Mouse (Mus musculus) kidney, embryonic 15.5 days (tissue): ENCODE results near the gene Sdsl. TPM values are rescaled to one million over a fixed set of nuclear protein-coding genes. Genes with fewer than 3 reads are reported as not detected.

Experiments
- ATAC-seq: fragments of 200-750 bp; cut with Nextera tagmentation; replicated peaks from 2 replicates; pipeline ENCODE4 v1.8.0; 2017; ENCODE audit warnings: moderate TSS enrichment; ENCODE audit not compliant: low FRiP score
- H3K27ac ChIP-seq: fragments of 300-500 bp; sonication (generic); 2 replicates; pipeline ENCODE4 v1.5.1; 2015; ENCODE audit warnings: mild to moderate bottlenecking, inconsistent platforms
- H3K27me3 ChIP-seq: fragments of 300-500 bp; sonication (generic); 2 replicates; pipeline ENCODE4 v1.6.1; 2015; ENCODE audit warnings: inconsistent platforms
- H3K36me3 ChIP-seq: fragments of 300-500 bp; sonication (generic); 2 replicates; pipeline ENCODE4 v1.6.1; 2015; ENCODE audit warnings: inconsistent platforms
- H3K4me1 ChIP-seq: fragments of 300-500 bp; sonication (generic); 2 replicates; pipeline ENCODE4 v1.6.1; 2015; ENCODE audit warnings: inconsistent platforms
- H3K4me2 ChIP-seq: fragments of 300-500 bp; sonication (generic); 2 replicates; pipeline ENCODE4 v1.6.1; 2015; ENCODE audit warnings: moderate library complexity, mild to moderate bottlenecking, inconsistent platforms
- H3K4me3 ChIP-seq: fragments of 300-500 bp; sonication (generic); replicated peaks from 2 replicates; pipeline ENCODE4 v1.5.1; 2015; ENCODE audit warnings: mild to moderate bottlenecking, inconsistent platforms
- H3K9ac ChIP-seq: fragments of 300-500 bp; sonication (generic); 2 replicates; pipeline ENCODE4 v1.6.1; 2015; ENCODE audit warnings: mild to moderate bottlenecking, inconsistent platforms
- H3K9me3 ChIP-seq: fragments of 300-500 bp; sonication (generic); replicated peaks from 2 replicates; pipeline ENCODE4 v1.6.1; 2016; ENCODE audit warnings: inconsistent platforms
- WGBS: fragments of 180-500 bp; shearing (Covaris S2); methylation state at CpG from one replicate; pipeline ENCODE4 v1.1.7; 2015; ENCODE audit warnings: mixed read lengths; 5-methylcytosine and 5-hydroxymethylcytosine counted together
- polyA plus RNA-seq: library from polyadenylated mRNA; unstranded; fragments of >200 nt; fragmentation: Nextera tagmentation; extraction: Ambion mirVana; gene quantifications from 2 replicates; pipeline ENCODE4 v1.2.1, GENCODE M21; 2015

The Sdsl gene
- polyA plus RNA-seq, 1 experiment from 2014 or later = 14.4 TPM

DNA sequence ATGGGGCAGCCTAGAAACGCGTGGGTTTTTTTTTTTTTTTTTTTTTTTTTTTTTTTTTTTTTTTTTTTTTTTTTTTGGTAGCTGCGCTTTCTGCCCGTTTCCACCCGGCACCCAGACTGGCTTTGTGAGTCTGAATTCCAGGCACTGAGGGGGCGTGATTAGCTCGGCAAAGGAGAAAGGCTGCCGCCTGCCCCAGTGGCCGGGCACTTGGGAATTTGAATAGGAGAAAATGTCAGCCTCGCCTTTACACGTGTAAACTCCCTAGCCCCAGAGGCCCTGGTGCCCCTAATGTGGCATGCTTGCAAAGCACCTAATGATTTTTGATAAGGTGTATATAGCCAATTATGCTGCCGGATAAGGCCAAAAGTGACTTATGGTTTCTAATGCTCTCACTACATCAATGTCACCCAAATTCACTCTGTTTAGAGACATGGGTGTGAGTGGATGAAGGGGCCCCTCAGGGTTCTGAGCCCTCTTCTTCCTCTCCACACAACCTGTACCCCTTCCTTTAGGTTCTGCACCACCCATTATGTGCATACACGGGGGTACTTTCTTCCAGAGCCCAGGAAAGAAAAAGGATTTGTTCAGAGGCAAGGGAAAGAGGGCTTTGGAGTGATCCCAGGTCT is 39.4 kb downstream of the Sdsl start:
- no peak overlapping the region for H3K9ac ChIP-seq
- ATAC-seq = no peak
- WGBS = 0% methylated on average over 12 of the region's 13 CpGs

DNA sequence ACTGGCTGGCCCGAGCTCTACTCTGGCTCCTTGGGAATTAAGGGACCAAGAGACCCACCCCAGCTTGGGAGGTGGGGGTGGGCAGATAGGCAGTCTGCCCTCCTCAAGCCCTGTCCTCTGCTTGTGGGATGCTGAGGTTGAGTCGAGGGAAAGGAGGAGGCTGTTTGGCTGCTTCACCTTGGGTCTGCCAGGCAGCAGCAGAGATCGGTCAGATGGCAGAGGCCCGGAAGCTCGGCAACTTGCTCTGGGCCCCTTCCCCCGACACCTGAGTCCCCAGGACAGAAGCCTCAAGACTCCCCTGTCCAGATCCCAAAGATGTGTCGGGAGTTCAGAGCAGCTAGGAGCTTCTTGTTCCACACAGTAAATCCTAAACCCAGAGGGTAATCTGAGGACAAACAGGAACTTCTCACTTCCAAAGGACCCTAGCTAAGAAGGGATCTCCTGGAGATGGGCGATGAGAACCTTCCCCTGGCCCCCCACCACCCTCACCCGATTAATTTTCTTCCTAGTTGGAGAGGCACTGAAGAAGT is 40.1 kb downstream of the Sdsl start:
- Histone ChIP-seq H3K9me3 (no peaks in the 10 kb centered on the region), H3K4me3 (no peak overlapping the region), H3K4me2 (no peak overlapping the region), H3K27me3 (peaks cover 98% of the 10 kb centered on the region), H3K4me1 (peaks cover 35% of the 10 kb centered on the region), H3K27ac (no peak overlapping the region), H3K9ac (no peak overlapping the region), H3K36me3 (no peaks in the 10 kb centered on the region)
- WGBS = 0% methylated on average over 9 of the region's 9 CpGs
- no peak for ATAC-seq

More for the DNA sequence above, 39.4 kb downstream of the Sdsl start:
- Histone ChIP-seq H3K27me3 (peaks cover 98% of the 10 kb centered on the region), H3K4me2 (no peak overlapping the region), H3K9me3 (no peaks in the 10 kb centered on the region), H3K4me1 (peaks cover 34% of the 10 kb centered on the region), H3K27ac (no peak overlapping the region), H3K4me3 (no peak overlapping the region), H3K36me3 (no peaks in the 10 kb centered on the region)

DNA sequence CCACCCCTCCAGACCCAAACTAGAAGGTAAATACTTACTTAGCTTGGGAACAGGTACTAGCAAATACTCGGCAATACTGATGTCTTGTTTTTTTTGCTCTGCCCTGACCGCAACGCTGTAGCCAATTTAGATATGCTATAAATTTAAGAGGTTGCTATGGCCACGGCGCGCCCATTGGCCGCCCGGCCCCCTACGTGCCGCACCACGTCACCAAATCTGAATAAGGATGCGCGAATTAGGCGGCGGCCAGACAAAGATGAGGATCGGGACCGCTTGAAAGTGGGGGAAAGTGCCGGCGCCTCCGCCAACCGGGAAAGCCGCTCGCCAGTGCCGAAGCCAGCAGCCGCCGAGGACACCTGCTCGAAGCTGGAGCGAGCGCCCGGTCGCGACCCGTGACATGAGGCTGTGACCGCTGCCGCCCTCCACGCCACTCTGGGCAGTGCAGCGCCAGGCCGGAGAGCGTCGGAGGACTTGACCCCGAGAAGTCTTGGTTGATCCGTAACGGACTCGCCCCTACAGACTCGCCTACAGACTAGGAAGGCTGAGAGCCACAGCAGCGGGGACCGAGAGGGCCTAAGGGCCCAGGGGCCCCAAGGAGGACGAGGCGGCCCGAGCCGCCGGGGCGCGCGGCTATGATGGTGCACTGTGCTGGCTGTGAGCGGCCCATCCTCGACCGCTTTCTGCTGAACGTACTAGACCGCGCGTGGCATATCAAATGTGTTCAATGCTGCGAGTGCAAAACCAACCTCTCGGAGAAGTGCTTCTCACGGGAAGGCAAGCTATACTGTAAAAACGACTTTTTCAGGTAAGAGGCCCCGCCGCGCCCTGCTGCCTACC is 40.7 kb downstream of the Sdsl start, which contains the start of gene Lhx5:
Gene Lhx5 (plus strand): TSS at position 51 of the 837 bp plus-strand sequence.
- H3K27ac ChIP-seq = no peak within 1 kb of the TSS
- H3K9me3 ChIP-seq = no peaks in the 10 kb centered on the region
- no peak for ATAC-seq
- peak within 1 kb of the TSS; percentile 21 for H3K4me3 ChIP-seq
- H3K4me1 ChIP-seq = peaks cover 35% of the 10 kb centered on the region
- WGBS = under 1% methylated on average over 69 of the region's 69 CpGs
- H3K36me3 ChIP-seq = no peaks in the 10 kb centered on the region
- H3K27me3 ChIP-seq = peaks cover 98% of the 10 kb centered on the region
- H3K9ac ChIP-seq = no peak within 1 kb of the TSS
- H3K4me2 ChIP-seq = peak within 1 kb of the TSS; percentile 29

DNA sequence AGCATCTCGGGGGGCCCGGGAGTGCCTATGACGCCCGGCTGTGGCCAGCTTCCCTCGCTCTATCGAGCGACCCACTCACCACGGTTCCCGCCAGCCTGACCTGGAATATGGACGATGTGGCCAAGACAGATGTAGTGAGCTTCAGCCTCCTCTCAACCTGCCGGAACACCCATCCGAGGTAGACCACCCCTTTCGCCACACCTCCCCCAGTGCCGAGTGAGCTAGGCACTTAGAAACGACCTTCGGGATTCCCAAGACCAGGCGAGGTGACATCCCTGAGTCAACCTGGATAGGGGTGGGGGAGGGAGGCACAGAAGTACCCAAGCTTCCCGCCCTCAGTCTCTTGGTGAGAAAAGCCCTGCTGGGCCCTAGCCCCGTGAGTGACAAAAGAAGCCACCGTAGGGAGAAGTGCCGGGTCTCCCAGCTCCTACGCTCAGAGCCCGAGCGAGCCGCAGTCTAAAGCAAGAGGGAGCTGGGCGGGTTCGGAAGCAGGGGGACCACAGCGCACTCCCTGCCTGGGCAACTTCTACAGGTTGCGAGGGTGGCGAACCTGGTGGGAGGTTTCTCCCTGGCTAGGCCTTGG is 41.5 kb downstream of the Sdsl start:
- H3K9ac ChIP-seq = no peak overlapping the region
- no peak overlapping the region for H3K4me2 ChIP-seq
- ATAC-seq = no peak
- H3K4me1 ChIP-seq = peaks cover 30% of the 10 kb centered on the region
- no peaks in the 10 kb centered on the region for H3K36me3 ChIP-seq
- WGBS = 1% methylated on average over 30 of the region's 30 CpGs
- no peak overlapping the region for H3K27ac ChIP-seq
- H3K4me3 ChIP-seq = no peak overlapping the region
- H3K27me3 ChIP-seq = peaks cover 98% of the 10 kb centered on the region
- no peaks in the 10 kb centered on the region for H3K9me3 ChIP-seq

GRCm38 (mm10) chr5:120429692-120430091 is 42.9 kb downstream of the Sdsl start:
- Histone ChIP-seq H3K36me3 (no peaks in the 10 kb centered on the region), H3K9ac (no peak overlapping the region), H3K27ac (no peak overlapping the region), H3K27me3 (peaks cover 97% of the 10 kb centered on the region), H3K9me3 (no peaks in the 10 kb centered on the region), H3K4me3 (no peak overlapping the region), H3K4me1 (peaks cover 19% of the 10 kb centered on the region), H3K4me2 (no peak overlapping the region)
- ATAC-seq = no peak
- WGBS = 4% methylated on average over 6 of the region's 6 CpGs

GRCm38 (mm10) chr5:120428990-120429389 is 43.6 kb downstream of the Sdsl start:
- ATAC-seq = no peak
- Histone ChIP-seq H3K9me3 (no peaks in the 10 kb centered on the region), H3K27ac (no peak overlapping the region)

DNA sequence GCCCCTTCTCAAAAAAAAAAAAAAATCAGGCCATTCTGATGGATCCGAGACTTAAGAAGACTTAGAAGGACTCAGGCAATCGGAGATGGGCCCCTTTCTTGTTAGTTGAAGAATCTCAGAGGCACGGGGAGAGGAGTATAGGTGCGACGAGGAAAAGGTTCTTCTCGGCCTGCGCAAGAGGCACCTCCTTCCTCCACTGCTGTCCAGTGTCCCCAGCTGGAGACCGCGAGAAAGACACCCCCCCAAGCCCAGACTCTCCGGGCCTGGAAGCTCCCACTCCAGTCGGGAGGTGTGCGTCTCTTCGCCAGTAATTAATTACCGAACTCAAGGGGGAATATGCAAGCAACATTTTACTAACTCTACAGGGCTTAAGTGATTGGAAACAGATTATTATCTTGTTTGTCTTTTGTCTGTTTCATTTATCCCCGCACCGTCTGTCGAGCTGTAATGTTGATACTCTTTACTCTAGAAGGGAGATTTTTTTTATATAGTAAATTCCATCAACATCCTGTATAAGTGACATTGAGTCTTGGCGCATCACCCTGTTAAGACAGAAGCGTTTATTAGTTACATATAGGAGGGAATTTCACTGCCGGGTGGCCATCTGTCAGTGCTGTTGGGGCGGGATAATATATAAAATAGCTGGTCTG is 44.3 kb downstream of the Sdsl start:
- no peak overlapping the region for H3K27ac ChIP-seq
- H3K9ac ChIP-seq = no peak overlapping the region
- no peak overlapping the region for H3K4me2 ChIP-seq
- ATAC-seq = no peak
- no peaks in the 10 kb centered on the region for H3K36me3 ChIP-seq
- H3K4me3 ChIP-seq = no peak overlapping the region
- peaks cover 19% of the 10 kb centered on the region for H3K4me1 ChIP-seq
- 2% methylated on average over 21 of the region's 21 CpGs for WGBS
- H3K9me3 ChIP-seq = no peaks in the 10 kb centered on the region
- H3K27me3 ChIP-seq = peaks cover 97% of the 10 kb centered on the region

More at GRCm38 (mm10) chr5:120428990-120429389, 43.6 kb downstream of the Sdsl start:
- Histone ChIP-seq H3K4me2 (no peak overlapping the region), H3K9ac (no peak overlapping the region), H3K4me1 (peaks cover 19% of the 10 kb centered on the region), H3K4me3 (no peak overlapping the region), H3K36me3 (no peaks in the 10 kb centered on the region), H3K27me3 (peaks cover 97% of the 10 kb centered on the region)
- 0% methylated on average over 5 of the region's 6 CpGs for WGBS

DNA sequence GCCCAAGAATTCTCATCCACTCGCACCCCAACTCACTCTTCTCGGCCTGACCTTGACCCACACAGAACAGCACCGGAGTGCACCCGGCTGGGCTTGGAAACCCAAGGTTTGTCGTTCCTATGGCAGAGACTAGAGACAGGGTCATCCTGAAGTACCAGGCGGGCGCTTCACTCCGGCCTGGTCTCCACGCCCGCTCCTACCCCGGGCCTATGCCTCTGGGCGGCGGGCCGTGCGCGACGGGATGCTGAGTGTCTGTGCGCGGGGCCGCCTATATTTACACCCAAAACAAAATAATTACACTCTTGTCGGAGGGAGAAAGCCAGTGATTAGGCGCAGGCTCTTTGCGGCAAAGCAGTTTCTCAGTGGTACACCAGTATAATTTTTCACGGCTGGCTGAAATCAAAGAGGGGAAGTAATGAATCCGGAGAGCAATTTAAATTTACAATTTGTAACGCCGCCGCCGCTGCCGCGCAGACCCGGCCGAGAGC is 45.1 kb downstream of the Sdsl start:
- Histone ChIP-seq H3K4me3 (no peak overlapping the region), H3K4me2 (no peak overlapping the region), H3K9me3 (no peaks in the 10 kb centered on the region), H3K27ac (no peak overlapping the region), H3K4me1 (peaks cover 19% of the 10 kb centered on the region), H3K27me3 (peaks cover 97% of the 10 kb centered on the region), H3K9ac (no peak overlapping the region), H3K36me3 (no peaks in the 10 kb centered on the region)
- WGBS = under 1% methylated on average over 33 of the region's 33 CpGs
- ATAC-seq = no peak

GRCm38 (mm10) chr5:120426572-120426971 is 46.0 kb downstream of the Sdsl start:
- Histone ChIP-seq H3K4me2 (no peak overlapping the region), H3K27me3 (peaks cover 97% of the 10 kb centered on the region), H3K9ac (no peak overlapping the region), H3K4me3 (no peak overlapping the region), H3K9me3 (no peaks in the 10 kb centered on the region), H3K27ac (no peak overlapping the region), H3K36me3 (no peaks in the 10 kb centered on the region), H3K4me1 (peaks cover 11% of the 10 kb centered on the region)
- WGBS = 0% methylated on average over 10 of the region's 10 CpGs
- ATAC-seq = no peak

GRCm38 (mm10) chr5:120425711-120426110 is 46.9 kb downstream of the Sdsl start:
- 0% methylated on average over 15 of the region's 20 CpGs for WGBS
- Histone ChIP-seq H3K9me3 (no peaks in the 10 kb centered on the region), H3K36me3 (no peaks in the 10 kb centered on the region), H3K4me3 (no peak overlapping the region), H3K4me1 (peaks cover 9% of the 10 kb centered on the region; the same call in 1 of the 2 replicates), H3K4me2 (no peak overlapping the region), H3K27ac (no peak overlapping the region), H3K27me3 (peaks cover 97% of the 10 kb centered on the region), H3K9ac (no peak overlapping the region)
- no peak for ATAC-seq

- no peaks in the 10 kb centered on the region for H3K9me3 ChIP-seq
- H3K4me3 ChIP-seq = no peak overlapping the region
- no peak overlapping the region for H3K27ac ChIP-seq
- peaks cover 98% of the 10 kb centered on the region for H3K27me3 ChIP-seq
- no peak overlapping the region for H3K4me2 ChIP-seq
- under 1% methylated on average over 11 of the region's 11 CpGs for WGBS
- H3K9ac ChIP-seq = no peak overlapping the region
- ATAC-seq = no peak
- H3K36me3 ChIP-seq = no peaks in the 10 kb centered on the region
- H3K4me1 ChIP-seq = peaks cover 9% of the 10 kb centered on the region; the same call in 1 of the 2 replicates
These were observed 48.0 kb downstream of the Sdsl start for GRCm38 (mm10) chr5:120424657-120425056.
